Mouse (Mus musculus) c-Kit-positive CD71-positive TER-119-negative erythroid progenitor cells, embryonic 14.5 days (primary cell): ENCODE results near the gene Ptprg.

Source experiments
- DNase-seq: peaks from one replicate; pipeline ENCODE4 v3.0.0-alpha.2; 2013; ENCODE audit warnings: low read depth

The Ptprg gene

GRCm38 (mm10) chr14:11822830-11823700 is 269.7 kb downstream of the Ptprg start:
- no peak for DNase-seq

GRCm38 (mm10) chr14:11823701-11824095 is 270.4 kb downstream of the Ptprg start:
- DNase-seq, result no peak

DNA sequence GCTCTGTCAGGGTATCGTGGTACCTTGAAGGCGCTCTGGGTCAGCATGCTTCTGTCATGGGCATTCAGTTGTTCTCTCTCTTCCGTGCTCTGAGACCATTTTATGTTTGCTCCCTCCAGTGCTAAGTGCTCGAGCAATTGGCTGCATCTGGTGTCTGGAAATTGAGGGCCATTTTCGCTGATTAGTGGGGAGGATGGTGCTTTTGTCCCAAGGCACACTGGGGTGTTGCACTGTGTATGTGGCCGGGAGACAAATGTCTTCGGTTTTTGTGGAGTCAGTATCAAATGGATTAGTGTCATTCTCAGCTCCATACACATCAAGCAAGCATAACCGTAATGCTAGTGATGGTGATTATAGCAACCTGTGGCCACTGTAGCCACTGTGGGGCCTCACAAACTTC is 271.6 kb downstream of the Ptprg start:
- no peak for DNase-seq

GRCm38 (mm10) chr14:11825551-11825950 is 272.2 kb downstream of the Ptprg start:
- DNase-seq, result no peak

DNA sequence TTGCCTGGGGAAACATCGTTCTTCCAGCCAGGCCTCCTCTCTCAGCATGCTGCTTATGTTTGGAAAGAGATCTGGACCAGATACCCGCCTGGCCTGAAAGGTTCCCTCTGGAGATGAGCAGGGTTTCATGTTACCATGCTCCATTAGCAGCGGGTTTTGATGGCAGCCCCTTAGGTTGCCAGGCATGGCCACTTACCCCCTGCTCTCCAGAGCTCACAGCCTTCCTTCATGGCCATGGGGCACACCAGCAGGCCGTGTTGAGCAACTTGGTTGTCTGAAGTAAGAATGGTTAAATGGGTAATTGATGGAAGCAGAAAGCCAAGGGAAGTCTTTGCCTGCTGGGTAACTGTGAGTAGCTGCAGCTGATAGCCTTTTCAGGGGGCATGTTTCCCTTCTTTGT is 274.8 kb downstream of the Ptprg start:
- DNase-seq, result no peak

- DNase-seq, result no peak
Observed at GRCm38 (mm10) chr14:11833678-11834077, 280.3 kb downstream of the Ptprg start.

GRCm38 (mm10) chr14:11835706-11836445 is 282.5 kb downstream of the Ptprg start:
- no peak for DNase-seq

DNA sequence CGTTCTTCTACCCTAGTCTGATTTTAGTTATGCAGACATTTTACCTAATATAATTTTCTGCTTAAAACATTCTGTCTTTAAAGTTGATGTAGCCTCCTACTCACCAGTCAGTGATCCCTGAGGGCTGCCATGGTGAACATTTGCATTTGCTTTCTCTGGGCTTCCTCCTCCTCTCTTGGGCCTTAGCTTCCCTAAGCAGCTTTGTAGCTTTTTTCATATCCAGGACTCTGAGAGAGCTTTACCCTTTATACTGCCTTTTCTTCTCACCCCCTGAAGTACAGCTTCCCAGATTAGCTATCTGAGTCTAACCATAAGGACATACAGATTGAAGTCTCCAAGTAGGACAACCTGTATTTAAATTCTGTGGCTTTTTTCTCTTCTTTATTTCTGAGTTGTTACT is 284.4 kb downstream of the Ptprg start:
- DNase-seq, result no peak

- no peak for DNase-seq
Observed at GRCm38 (mm10) chr14:11841621-11842020, 288.3 kb downstream of the Ptprg start.

GRCm38 (mm10) chr14:11852896-11853295 is 299.6 kb downstream of the Ptprg start:
- no peak for DNase-seq

DNA sequence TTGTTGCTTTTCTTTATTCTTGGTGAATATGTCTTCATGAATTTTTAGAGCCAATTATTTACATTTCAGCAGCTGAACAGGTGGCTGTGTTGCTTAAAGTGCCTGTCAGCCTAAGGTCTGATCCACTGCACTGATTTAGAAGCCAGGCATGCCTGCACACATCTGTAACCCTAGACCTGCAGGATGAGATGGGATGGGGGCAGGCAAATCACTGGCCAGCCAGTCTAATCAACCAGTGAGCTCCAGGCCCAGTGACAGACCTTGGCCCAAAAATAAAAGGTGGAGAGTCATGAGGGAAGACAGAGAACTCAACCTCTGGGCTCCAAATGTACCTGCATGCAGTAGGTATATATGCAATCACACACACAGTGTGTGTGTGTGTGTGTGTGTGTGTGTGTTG is 302.2 kb downstream of the Ptprg start:
- DNase-seq, result no peak

GRCm38 (mm10) chr14:11857928-11858481 is 304.7 kb downstream of the Ptprg start:
- DNase-seq, result no peak

- no peak for DNase-seq
Observed at GRCm38 (mm10) chr14:11863286-11863685, 310.0 kb downstream of the Ptprg start.

DNA sequence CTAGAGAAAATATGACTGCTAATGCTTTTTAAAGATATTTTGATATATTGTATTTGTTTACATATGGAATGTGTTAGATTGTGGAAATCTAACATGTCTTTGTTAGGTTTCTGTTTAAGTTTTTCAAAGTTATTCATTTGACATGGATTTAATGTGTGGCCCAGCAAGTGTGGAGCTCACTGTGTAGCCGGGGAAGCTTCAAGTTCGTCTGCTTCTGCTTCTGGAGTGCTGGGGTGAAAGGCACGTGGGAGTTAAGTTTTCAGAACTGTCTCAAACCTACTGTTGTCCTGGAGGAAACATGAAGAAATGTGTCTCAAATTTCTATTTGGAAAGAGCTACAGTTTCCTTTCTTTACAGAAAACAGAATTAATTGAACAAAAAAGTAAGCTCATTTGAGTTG is 311.5 kb downstream of the Ptprg start:
- DNase-seq, result no peak

DNA sequence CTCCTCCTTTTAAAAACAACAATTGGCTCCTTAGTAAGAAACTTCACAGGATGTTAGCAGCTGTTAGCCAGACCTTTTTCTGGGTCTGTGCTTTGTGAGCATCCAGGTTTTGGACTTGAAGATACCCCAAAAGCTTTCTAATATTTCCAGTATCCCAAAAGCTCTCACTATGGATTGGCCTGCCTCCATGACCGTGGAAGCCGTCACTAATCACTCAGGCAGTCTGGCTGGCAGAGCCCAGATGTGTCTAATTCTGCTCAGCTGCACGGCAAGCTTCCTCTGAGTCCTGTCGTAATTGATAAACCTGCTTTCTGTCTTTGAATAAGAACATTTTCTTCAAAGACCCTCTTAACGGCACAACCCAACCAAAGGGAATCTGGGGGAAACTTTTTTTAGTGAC is 312.0 kb downstream of the Ptprg start:
- DNase-seq, result no peak

DNA sequence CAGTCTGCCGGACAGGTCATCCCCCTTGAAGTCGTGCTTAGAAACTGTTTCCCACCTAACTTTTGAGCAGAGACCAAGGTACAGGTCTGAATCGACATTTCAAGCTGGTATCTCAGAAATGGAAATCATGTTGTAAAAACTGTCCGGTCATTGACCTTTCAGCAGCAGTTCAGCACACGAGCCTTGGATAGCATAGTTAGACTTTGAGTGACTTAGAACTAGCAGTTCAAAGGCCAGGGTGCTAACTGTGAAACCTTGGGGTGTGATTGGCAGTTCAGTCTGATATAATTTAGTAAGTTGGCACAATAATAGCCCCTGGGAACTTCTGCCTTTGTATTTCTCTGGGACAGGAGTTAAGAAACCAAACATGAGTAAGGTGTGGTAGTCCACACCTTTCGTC is 312.5 kb downstream of the Ptprg start:
- no peak for DNase-seq

DNA sequence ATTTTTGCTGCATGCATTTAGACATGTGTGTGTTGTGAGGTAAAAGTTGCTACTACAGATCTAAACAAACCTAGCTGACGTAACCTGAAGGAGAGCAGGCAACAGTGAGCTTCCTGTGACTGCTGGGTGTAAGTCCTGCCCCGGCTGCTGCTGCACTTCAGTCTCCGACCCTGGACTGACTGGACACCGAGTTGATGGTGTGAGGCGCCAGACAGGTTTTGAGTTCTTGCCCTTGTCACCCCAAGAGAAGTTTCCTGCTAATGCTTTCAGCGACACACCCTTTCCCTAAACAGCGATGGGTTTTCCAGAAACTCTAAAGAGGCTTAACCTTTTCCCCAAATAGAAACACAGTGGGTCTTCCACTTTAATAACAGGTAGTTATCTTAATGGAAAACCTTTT is 313.1 kb downstream of the Ptprg start:
- no peak for DNase-seq

- DNase-seq, result no peak
Observed at GRCm38 (mm10) chr14:11868636-11869035, 315.3 kb downstream of the Ptprg start.

DNA sequence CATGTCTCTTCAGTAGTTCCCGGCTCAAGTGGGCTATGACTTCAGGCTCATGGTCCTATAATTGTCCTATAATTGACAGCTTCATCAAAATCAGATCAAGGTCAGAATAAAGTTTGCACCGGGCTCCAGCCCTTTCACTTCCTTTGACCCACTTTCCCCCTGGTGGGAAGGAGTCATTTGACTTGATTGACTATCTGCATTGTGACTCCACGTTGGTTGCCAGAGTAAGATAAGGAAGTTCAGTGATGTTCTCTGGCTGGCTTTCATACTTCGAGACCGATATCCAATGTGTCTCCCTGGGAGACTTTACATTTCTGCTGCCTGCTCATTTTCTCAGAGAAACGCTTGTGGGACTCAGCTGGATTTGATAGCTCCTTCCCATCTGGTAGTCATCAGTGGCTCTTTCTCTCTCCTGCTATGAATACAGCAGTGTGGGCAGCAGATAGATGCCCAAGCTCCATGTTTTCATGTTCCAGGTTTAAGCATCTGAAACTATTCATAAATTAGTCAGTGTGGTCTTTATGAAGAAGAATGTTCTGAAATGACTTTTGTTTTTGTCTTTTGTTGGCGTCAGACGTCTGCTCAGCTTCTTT is 318.5 kb downstream of the Ptprg start:
- no peak for DNase-seq

DNA sequence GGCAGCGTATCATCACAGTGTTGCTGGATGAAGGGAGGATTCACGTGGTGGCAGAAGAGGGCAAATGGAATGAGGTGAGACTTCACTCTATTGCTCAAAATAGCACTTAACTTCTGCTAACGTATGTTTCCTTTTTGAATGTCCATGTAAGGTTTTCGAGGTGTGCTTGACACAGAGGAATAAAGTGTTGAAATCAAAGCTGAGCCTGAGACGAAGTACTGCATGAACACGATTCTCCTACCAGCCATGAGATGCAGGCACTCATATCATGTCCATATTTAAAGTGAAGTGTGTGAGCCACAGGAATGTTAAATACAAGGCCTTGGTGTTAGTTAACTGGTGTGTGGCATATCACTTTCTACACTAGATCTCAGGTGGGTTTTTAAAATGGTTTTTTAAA is 320.9 kb downstream of the Ptprg start:
- DNase-seq, result no peak

- no peak for DNase-seq
Observed at GRCm38 (mm10) chr14:11874960-11875889, 321.9 kb downstream of the Ptprg start.

DNA sequence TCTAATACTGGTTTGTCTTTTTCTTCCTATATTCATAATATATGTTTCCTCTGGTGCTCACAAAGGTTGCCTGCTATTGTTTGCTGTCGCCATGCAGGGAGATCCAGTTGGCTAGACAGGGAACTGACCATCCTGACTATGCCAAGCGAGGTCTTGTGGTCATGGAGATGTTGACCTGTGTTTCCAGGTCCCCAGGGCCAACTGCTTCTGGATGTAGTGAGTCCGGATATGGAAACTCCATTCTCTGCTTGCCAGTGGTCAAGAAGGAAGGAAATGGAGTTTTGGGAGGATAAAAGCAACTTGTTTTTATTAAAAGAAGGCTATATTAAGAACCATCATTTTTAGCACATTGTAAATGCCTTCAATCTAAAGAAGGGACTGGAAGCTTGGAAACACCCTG is 327.8 kb downstream of the Ptprg start:
- DNase-seq, result no peak
